ENCODE assay signal across 18 mouse cellular contexts in the genomic region with DNA sequence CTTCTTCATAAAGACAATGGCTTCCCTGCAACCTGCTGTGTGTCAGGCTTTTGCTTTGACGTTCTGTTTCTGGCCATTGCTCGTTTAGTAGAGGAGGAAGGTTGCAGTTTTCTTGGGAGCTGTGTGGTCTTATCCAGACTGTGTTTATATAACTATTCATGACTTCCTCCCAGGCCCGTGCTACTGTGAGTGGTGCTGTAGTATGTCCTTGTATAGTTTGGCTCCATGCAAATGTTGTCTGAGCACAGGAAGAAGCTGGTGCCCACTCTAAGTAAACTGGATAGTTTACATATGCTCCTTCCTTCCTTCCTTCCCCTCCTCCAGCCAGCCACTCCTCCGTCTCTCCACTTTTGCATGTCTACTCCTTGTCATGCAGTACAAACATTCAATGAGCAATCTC.
DNase-seq lines count a peak whose midpoint lies in the region; ATAC-seq and TF ChIP-seq lines count a peak whose summit lies in the region.
"Had no signal": no experiment of that assay in that cellular context is flagged by ENCODE, and none has a peak within 500 bp of the region (broad histone marks: within the 10 kb centered on the region; RNA-seq: fewer than 3 reads in every experiment).

No protein-coding gene starts in this region.

- H3K4me3 ChIP-seq in heart, embryonic 15.5 days: no peak overlapping the region
- H3K4me3 ChIP-seq in lung, embryonic 14.5 days (ENCODE audit: low read depth, low read length): no peak overlapping the region
- no peak overlapping the region for H3K4me3 ChIP-seq in lung, adult 2 months (replicated peaks; ENCODE audit: extremely low read depth, low read depth, low read length)
- H3K4me3 ChIP-seq in lung, embryonic 16.5 days (ENCODE audit: low read length): no peak overlapping the region
- H3K4me3 ChIP-seq: forebrain, embryonic 12.5 days; gastrocnemius, adult 2 months; limb, embryonic 12.5 days; neural tube, embryonic 15.5 days had no signal

- ATAC-seq in heart, embryonic 15.5 days (replicated peaks; ENCODE audit: insufficient number of reproducible peaks, insufficient read depth, low FRiP score, low read depth): peak; percentile 60; the same call in 1 of the 2 replicates
- ATAC-seq in lung, embryonic 14.5 days (ENCODE audit: insufficient read depth): peak; percentile 92
- peak; percentile 95 for ATAC-seq in lung, embryonic 16.5 days (ENCODE audit: low read depth)
- ATAC-seq: inflammation-experienced regulatory T-cells, adult 6 months; midbrain, embryonic 16.5 days had no signal

- H3K9me3 ChIP-seq in heart, embryonic 15.5 days (replicated peaks): no peaks in the 10 kb centered on the region
- H3K9me3 ChIP-seq in lung, embryonic 14.5 days (ENCODE audit: low read depth, low read length): no peaks in the 10 kb centered on the region
- H3K9me3 ChIP-seq in lung, embryonic 16.5 days (ENCODE audit: control insufficient read depth, low read length): no peaks in the 10 kb centered on the region
- H3K9me3 ChIP-seq: forebrain, embryonic 12.5 days; limb, embryonic 12.5 days; neural tube, embryonic 15.5 days had no signal

- no peaks in the 10 kb centered on the region for H3K27me3 ChIP-seq in heart, embryonic 15.5 days
- no peaks in the 10 kb centered on the region for H3K27me3 ChIP-seq in lung, embryonic 14.5 days (ENCODE audit: insufficient read depth, low read length)
- H3K27me3 ChIP-seq in lung, embryonic 16.5 days (ENCODE audit: control insufficient read depth, insufficient read depth, low read depth, low read length): no peaks in the 10 kb centered on the region
- H3K27me3 ChIP-seq: forebrain, embryonic 12.5 days; limb, embryonic 12.5 days; neural tube, embryonic 15.5 days had no signal

- WGBS in heart, embryonic 15.5 days: 28% methylated on average over 4 of the region's 4 CpGs
- WGBS in lung, embryonic 14.5 days: 5% methylated on average over 4 of the region's 4 CpGs
- 21% methylated on average over 4 of the region's 4 CpGs for whole genome bisulfite sequencing in lung, adult 2 months
- WGBS in lung, embryonic 16.5 days: 4% methylated on average over 4 of the region's 4 CpGs

- no peak overlapping the region for H3K4me2 ChIP-seq in heart, embryonic 15.5 days
- H3K4me2 ChIP-seq in lung, embryonic 14.5 days: no peak overlapping the region
- no peak overlapping the region for H3K4me2 ChIP-seq in lung, embryonic 16.5 days (ENCODE audit: low read depth, low read length)
- H3K4me2 ChIP-seq: forebrain, embryonic 12.5 days; limb, embryonic 12.5 days; neural tube, embryonic 15.5 days had no signal

- TF ChIP-seq POLR2A in lung, adult 2 months (IDR thresholded peaks at IDR 0.05; ENCODE audit: borderline replicate concordance, extremely low read depth, low read depth, low read length): no peak

- H3K36me3 ChIP-seq in heart, embryonic 15.5 days: no peaks in the 10 kb centered on the region
- no peaks in the 10 kb centered on the region for H3K36me3 ChIP-seq in lung, embryonic 14.5 days (ENCODE audit: insufficient read depth)
- H3K36me3 ChIP-seq in lung, embryonic 16.5 days (ENCODE audit: control insufficient read depth, insufficient read depth, low read length): no peaks in the 10 kb centered on the region
- H3K36me3 ChIP-seq: forebrain, embryonic 12.5 days; limb, embryonic 12.5 days; neural tube, embryonic 15.5 days had no signal

- H3K27ac ChIP-seq in heart, embryonic 15.5 days: no peak overlapping the region
- no peak overlapping the region; the same call in 1 of the 2 replicates for H3K27ac ChIP-seq in lung, embryonic 14.5 days (ENCODE audit: low read depth)
- peak overlapping the region; percentile 45 for H3K27ac ChIP-seq in lung, embryonic 16.5 days (ENCODE audit: low read length)
- H3K27ac ChIP-seq: forebrain, embryonic 12.5 days; gastrocnemius, adult 2 months; limb, embryonic 12.5 days; liver, embryonic 14.5 days; neural tube, embryonic 15.5 days had no signal

- no peak overlapping the region for H3K9ac ChIP-seq in heart, embryonic 15.5 days
- no peak overlapping the region for H3K9ac ChIP-seq in lung, embryonic 14.5 days
- H3K9ac ChIP-seq in lung, embryonic 16.5 days (ENCODE audit: low read length): no peak overlapping the region
- H3K9ac ChIP-seq: forebrain, embryonic 12.5 days; limb, embryonic 12.5 days; liver, embryonic 14.5 days; neural tube, embryonic 15.5 days had no signal

- no peak for DNase-seq in heart, postnatal 4 days
- peak; percentile 67 for DNase-seq in lung, embryonic 14.5 days
- no peak for DNase-seq in lung, adult 2 months
- DNase-seq in lung, postnatal 36 days: peak; percentile 53
- DNase-seq in urinary bladder, adult 18-20 months (ENCODE audit: low spot score in 2 of 2): no peak
- DNase-seq: adrenal gland, adult 2 months; cerebellum, adult 8-10 months; gastrocnemius, adult 2 months; kidney, postnatal 36 days; right cerebral cortex, postnatal 25 days had no signal

- peaks cover 11% of the 10 kb centered on the region; the same call in 1 of the 2 replicates for H3K4me1 ChIP-seq in heart, embryonic 15.5 days (replicated peaks)
- H3K4me1 ChIP-seq in lung, embryonic 14.5 days (ENCODE audit: insufficient read depth): no peaks in the 10 kb centered on the region
- peaks cover 9% of the 10 kb centered on the region for H3K4me1 ChIP-seq in lung, adult 2 months (ENCODE audit: control insufficient read depth, insufficient read depth, low read length)
- peaks cover 20% of the 10 kb centered on the region for H3K4me1 ChIP-seq in lung, embryonic 16.5 days (replicated peaks; ENCODE audit: control insufficient read depth, insufficient read depth, low read length)

- TF ChIP-seq CTCF in lung, embryonic 14.5 days (IDR thresholded peaks at IDR 0.05; ENCODE audit: low read depth): no peak
- TF ChIP-seq CTCF in lung, adult 2 months (IDR thresholded peaks at IDR 0.05; ENCODE audit: insufficient read depth, low read length): no peak

Comparison
In these comparisons a context has a peak if more than half of its experiments do, and no peak if none do; other contexts are left out.
1. DNase-seq: peak in lung, embryonic 14.5 days (single experiment) and lung, postnatal 36 days (single experiment); none in heart, postnatal 4 days (single experiment), lung, adult 2 months (single experiment) and urinary bladder, adult 18-20 months (0 of 2).
2. Peak in every context shown above with its lines, with median percentiles within 50 percentile points of each other: ATAC-seq.